Mouse (Mus musculus): ENCODE measurements around the gene Setd1b. TPM values are rescaled to one million over a fixed set of nuclear protein-coding genes. Genes with fewer than 3 reads are reported as not detected.

Gene Setd1b
- total and polyA plus RNA-seq, 3 experiments: 0.50 to 9.1 (median 2.3) TPM

DNA sequence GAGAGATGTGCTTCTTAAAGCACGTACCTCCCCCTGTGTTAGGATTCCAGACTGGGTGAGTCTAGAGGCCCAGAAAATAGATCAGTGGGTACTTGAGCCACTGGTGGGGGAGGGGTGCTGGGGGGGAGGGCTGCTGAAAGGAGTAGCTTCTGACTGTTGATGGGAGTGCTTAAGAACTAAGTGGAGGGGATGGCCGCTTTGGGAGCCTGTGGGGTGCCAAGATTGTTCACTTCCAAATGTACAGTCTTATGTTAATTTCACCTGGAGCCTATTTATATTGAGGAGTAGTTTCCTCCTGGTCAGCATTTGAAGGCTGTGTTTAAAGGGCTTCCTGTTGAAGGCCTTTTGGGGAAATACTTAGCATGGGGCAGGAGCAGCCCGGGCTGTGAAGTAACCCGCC, 16.0 kb downstream of the Setd1b start:
- H3K4me1 ChIP-seq (ENCODE audit: control insufficient read depth in 1 of 2, insufficient read depth in 2 of 2): peaks cover 0 to 3% of the 10 kb centered on the region in 2 experiments; a peak in 1 of 4 replicates
- no peak for DNase-seq (ENCODE audit: extremely low read depth)
- no peaks in the 10 kb centered on the region for H3K27me3 ChIP-seq (replicated peaks)
- peaks cover 78 to 92% of the 10 kb centered on the region in 2 experiments for H3K36me3 ChIP-seq (replicated peaks in 1 of 2; ENCODE audit: control insufficient read depth in 1 of 2, insufficient read depth in 1 of 2, low read length in 1 of 2)
- H3K4me2 ChIP-seq (ENCODE audit: insufficient read depth, low read depth, poor library complexity, severe bottlenecking): no peak overlapping the region
- H3K79me2 ChIP-seq (replicated peaks; ENCODE audit: control insufficient read depth, extremely low read depth, insufficient read depth, poor library complexity, severe bottlenecking): no peaks in the 10 kb centered on the region
- dilution Hi-C loops (cut with MboI; ENCODE audit: extremely low pct_ligation_motif_present, extremely low pct_unique_long_range_greater_than_20kb, low sequenced_read_pairs) (no loop called here), in situ Hi-C loops (cut with MboI; ENCODE audit: low pct_ligation_motif_present, low pct_unique_long_range_greater_than_20kb, low sequenced_read_pairs) (no loop called here)
- H3K4me3 ChIP-seq (replicated peaks in 1 of 3; ENCODE audit: low read depth in 2 of 3, low read length in 2 of 3, poor library complexity in 1 of 3): no peak overlapping the region
- TF ChIP-seq TCF12 (IDR thresholded peaks at IDR 0.05; ENCODE audit: low read depth, low read length) (no peak), CHD2 (IDR thresholded peaks at IDR 0.05; ENCODE audit: low read length) (no peak), CHD1 (IDR thresholded peaks at IDR 0.05; ENCODE audit: low read depth, low read length) (no peak), TBP (conservative IDR thresholded peaks at IDR 0.05; ENCODE audit: low read depth, low read length) (no peak), SMC3 (IDR thresholded peaks at IDR 0.05; ENCODE audit: low read depth, low read length) (no peak), ZNF384 (IDR thresholded peaks at IDR 0.05; ENCODE audit: low read depth, low read length) (no peak), KAT2A (IDR thresholded peaks at IDR 0.05; ENCODE audit: insufficient replicate concordance, low read length) (no peak), JUND (conservative IDR thresholded peaks at IDR 0.05; ENCODE audit: low read depth, low read length) (no peak), POLR2A (IDR thresholded peaks at IDR 0.05; ENCODE audit: low read depth, low read length) (no peak), ZMIZ1 (IDR thresholded peaks at IDR 0.05; ENCODE audit: low read depth, low read length) (no peak), UBTF (IDR thresholded peaks at IDR 0.05; ENCODE audit: low read depth, low read length) (no peak), CTCF (conservative IDR thresholded peaks at IDR 0.05 in 1 of 2, IDR thresholded peaks at IDR 0.05 in 1 of 2; ENCODE audit: low read depth in 2 of 2, low read length in 2 of 2) (no peak), USF1 (IDR thresholded peaks at IDR 0.05; ENCODE audit: low read depth, low read length) (no peak), IRF4 (IDR thresholded peaks at IDR 0.05; ENCODE audit: low read depth, low read length) (no peak), JUN (IDR thresholded peaks at IDR 0.05; ENCODE audit: insufficient read depth, low read depth, low read length) (no peak), MYC (IDR thresholded peaks at IDR 0.05; ENCODE audit: low read depth, low read length) (no peak), NRF1 (IDR thresholded peaks at IDR 0.05; ENCODE audit: low read depth, low read length) (no peak)
- no peaks in the 10 kb centered on the region for H3K9me3 ChIP-seq (replicated peaks; ENCODE audit: low read length)
- H3K27ac ChIP-seq (ENCODE audit: insufficient read depth, low read depth): no peak overlapping the region
- H3K9ac ChIP-seq (ENCODE audit: insufficient read depth, low read depth): no peak overlapping the region

DNA sequence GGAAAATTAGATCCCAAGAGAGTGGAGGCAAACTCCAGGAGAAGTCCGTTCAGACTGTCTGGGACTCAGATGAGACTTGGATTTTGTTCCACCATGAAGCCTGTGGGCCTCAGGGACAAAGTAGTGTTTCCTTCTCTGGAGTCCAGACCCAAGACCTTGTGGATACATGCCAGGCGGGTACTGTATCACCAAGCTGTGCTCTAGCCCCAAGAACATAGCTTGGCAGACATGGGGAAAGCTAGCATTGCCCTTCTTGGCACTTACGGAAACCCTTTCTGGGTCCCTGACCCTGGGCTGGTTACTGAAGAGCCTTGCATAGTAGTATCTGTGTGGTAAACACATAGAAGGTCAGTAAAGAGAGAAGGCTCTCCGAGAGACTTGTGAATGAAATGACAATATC, 17.5 kb downstream of the Setd1b start:
- Histone ChIP-seq H3K27ac (ENCODE audit: insufficient read depth, low read depth) (no peak overlapping the region), H3K9ac (ENCODE audit: insufficient read depth, low read depth) (no peak overlapping the region), H3K4me2 (ENCODE audit: insufficient read depth, low read depth, poor library complexity, severe bottlenecking) (no peak overlapping the region), H3K4me1 (ENCODE audit: control insufficient read depth in 1 of 2, insufficient read depth in 2 of 2) (no peaks in the 10 kb centered on the region), H3K27me3 (replicated peaks) (no peaks in the 10 kb centered on the region), H3K79me2 (replicated peaks; ENCODE audit: control insufficient read depth, extremely low read depth, insufficient read depth, poor library complexity, severe bottlenecking) (no peaks in the 10 kb centered on the region), H3K9me3 (replicated peaks; ENCODE audit: low read length) (no peaks in the 10 kb centered on the region), H3K4me3 (replicated peaks in 1 of 3; ENCODE audit: low read depth in 2 of 3, low read length in 2 of 3, poor library complexity in 1 of 3) (no peak overlapping the region), H3K36me3 (replicated peaks in 1 of 2; ENCODE audit: control insufficient read depth in 1 of 2, insufficient read depth in 1 of 2, low read length in 1 of 2) (peaks cover 84 to 95% of the 10 kb centered on the region in 2 experiments)
- no peak for TF ChIP-seq CHD2 (IDR thresholded peaks at IDR 0.05; ENCODE audit: low read length)
- TF ChIP-seq RAD21 (IDR thresholded peaks at IDR 0.05; ENCODE audit: low read depth, low read length): no peak
- TF ChIP-seq MEF2A (IDR thresholded peaks at IDR 0.05; ENCODE audit: borderline replicate concordance, low read depth, low read length): no peak
- no peak for TF ChIP-seq POLR2AphosphoS2 (IDR thresholded peaks at IDR 0.05; ENCODE audit: low read depth, low read length)
- TF ChIP-seq POLR2A (IDR thresholded peaks at IDR 0.05; ENCODE audit: low read depth, low read length): no peak
- TF ChIP-seq MAFK (IDR thresholded peaks at IDR 0.05; ENCODE audit: insufficient replicate concordance, low read length): no peak
- no peak for DNase-seq (ENCODE audit: extremely low read depth)
- in situ Hi-C loops (cut with MboI; ENCODE audit: low pct_ligation_motif_present, low pct_unique_long_range_greater_than_20kb, low sequenced_read_pairs): no loop called here
- dilution Hi-C loops (cut with MboI; ENCODE audit: extremely low pct_ligation_motif_present, extremely low pct_unique_long_range_greater_than_20kb, low sequenced_read_pairs): no loop called here
